Mouse (Mus musculus) Patski (cell line): ENCODE results near the gene Crym. TPM values are rescaled to one million over a fixed set of nuclear protein-coding genes. Genes with fewer than 3 reads are reported as not detected.

Experiments
- ATAC-seq: fragments of 100-300 bp; one replicate; pipeline ENCODE4 v1.8.0; 2021
- CTCF ChIA-PET: fragments of 350-600 bp; sonication (Branson Sonifier 250); formaldehyde crosslinking; loops from one replicate; lab custom pipeline; 2022; ENCODE audit warnings: inconsistent platforms; lab: Charles Lee
- POLR2A ChIA-PET: fragments of 350-600 bp; sonication (Branson Sonifier 250); formaldehyde crosslinking; loops from one replicate; lab custom pipeline; 2022; ENCODE audit warnings: antibody characterized with exemption, inconsistent platforms; lab: Charles Lee
- DNase-seq: peaks from one replicate; pipeline ENCODE4 v3.0.0-alpha.2; 2011; ENCODE audit warnings: low read depth, low spot score
- H3K27me3 ChIP-seq: fragments of 371-371 bp; one replicate; pipeline ENCODE4 v1.5.1; 2021
- CTCF ChIP-seq: fragments of 100-300 bp; IDR thresholded peaks from one replicate; pipeline ENCODE4 v1.5.1; 2021
- in situ Hi-C: fragments of 300-500 bp; cut with MboI; formaldehyde crosslinking; loops from 3 replicates; pipeline ENCODE4 v1.11.1; 2018; ENCODE audit warnings: low pct_unique_long_range_greater_than_20kb, mixed read lengths
- polyA plus RNA-seq: library from polyadenylated mRNA; unstranded; gene quantifications from one replicate; pipeline ENCODE4 v1.2.3, GENCODE M21; 2021

The Crym gene
- polyA plus RNA-seq, 1 experiment from 2014 or later = not detected

DNA sequence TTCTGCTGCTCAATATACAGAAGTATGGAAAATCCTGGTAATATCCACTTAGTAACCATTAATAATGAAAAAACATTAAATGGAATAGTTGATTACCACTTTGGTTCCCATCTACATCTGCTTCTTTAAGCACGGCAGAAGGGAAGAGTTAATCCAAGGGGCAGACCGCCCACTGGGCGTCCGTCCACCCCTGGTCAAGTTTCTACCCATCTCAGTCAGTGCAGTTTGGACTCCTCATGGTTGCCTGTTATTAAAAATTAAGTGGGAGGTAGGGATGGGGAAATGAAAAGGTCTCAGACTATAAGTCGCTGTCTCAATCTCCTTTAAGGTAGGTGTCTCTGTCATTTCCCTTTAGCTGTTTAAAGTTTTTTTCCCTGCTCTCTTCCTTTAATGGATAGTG lies 13.0 kb downstream of the Crym start:
- DNase-seq = no peak
- POLR2A ChIA-PET = no interaction called here
- TF ChIP-seq CTCF = no peak
- no peaks in the 10 kb centered on the region for H3K27me3 ChIP-seq
- in situ Hi-C loops = no loop called here
- CTCF ChIA-PET = no interaction called here
- no peak for ATAC-seq

DNA sequence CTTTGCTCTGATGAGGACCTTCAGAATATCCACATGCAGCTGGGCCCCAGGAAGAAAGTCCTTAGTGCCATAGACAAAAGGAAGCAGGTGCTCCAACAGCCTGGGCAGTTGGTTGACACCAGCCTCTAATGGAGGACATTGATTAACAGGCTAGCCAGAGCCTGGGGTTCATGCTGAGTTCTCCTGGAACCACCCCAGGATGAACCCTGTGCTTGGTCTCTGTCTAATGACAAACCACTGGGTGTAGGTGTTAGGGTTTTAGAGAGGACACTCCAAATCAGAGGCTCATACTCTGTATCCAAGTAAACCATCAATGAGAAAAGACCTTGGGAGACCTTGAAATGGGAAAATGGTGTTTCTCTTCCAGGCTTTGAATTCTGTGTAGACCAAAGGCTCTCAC lies 19.0 kb downstream of the Crym start:
- ChIA-PET POLR2A (no interaction called here), CTCF (no interaction called here)
- no peak for DNase-seq
- in situ Hi-C loops = no loop called here
- ATAC-seq = no peak
- H3K27me3 ChIP-seq = no peaks in the 10 kb centered on the region
- no peak for TF ChIP-seq CTCF

DNA sequence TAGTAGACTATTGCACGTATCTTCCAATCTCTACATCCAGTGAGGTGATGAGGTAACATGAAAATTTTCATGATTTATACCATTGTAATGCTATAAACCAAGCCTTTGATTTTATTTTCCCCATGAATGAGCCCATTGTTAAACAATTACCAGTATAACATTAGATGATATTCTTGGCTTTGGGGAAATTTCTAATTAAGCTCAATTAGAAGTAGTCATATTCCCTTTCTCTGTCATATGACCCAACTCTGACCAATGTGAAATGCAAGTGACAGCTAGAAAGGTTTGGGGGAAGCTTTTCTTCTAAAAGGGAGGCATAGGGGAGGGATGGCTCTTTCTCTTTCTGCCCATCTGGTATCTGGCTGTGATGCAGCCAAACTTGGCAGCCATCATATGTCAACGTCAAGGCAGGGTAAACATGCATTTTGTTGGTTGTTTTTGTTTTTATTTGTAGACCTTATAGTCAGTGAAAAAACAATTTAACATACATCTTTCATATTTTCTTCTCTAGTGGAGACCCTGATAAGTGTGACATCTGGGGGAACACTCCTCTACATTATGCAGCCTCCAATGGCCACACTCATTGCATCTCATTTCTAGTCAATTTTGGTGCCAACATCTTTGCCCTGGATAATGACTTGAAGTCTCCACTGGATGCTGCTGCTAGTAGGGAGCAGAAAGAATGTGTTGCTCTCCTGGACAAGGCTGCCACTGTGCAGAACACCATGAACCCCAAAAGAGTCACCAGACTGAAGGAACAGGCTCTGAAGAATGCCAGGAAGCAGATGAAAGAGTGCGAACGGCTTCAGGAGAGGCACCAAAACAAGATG lies 20.3 kb downstream of the Crym start:
- ATAC-seq (no peak), DNase-seq (no peak)
- POLR2A ChIA-PET = no interaction called here
- H3K27me3 ChIP-seq = no peaks in the 10 kb centered on the region
- no peak for TF ChIP-seq CTCF
- CTCF ChIA-PET = no interaction called here
- in situ Hi-C loops = no loop called here

DNA sequence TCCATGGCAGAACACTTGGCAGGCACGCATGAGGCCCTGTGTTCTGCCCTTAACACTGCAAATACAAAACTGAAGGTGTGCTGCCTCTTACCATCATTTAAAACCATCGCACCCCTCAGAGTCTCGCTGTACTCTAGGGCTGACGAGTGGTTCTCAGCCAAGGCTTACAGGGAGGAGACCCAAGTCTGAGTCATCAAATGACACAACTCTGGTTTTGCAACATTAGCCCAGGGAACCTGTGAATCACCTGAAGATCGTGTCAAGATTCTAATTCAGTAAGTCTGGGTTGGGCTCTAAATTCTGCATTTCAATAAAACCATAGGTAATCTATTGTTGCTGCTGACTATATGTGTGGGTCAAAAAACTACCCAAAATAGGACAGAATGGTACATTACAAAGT lies 21.4 kb downstream of the Crym start:
- DNase-seq (no peak), ATAC-seq (no peak)
- H3K27me3 ChIP-seq = no peaks in the 10 kb centered on the region
- ChIA-PET CTCF (no interaction called here), POLR2A (no interaction called here)
- in situ Hi-C loops = no loop called here
- TF ChIP-seq CTCF = no peak

DNA sequence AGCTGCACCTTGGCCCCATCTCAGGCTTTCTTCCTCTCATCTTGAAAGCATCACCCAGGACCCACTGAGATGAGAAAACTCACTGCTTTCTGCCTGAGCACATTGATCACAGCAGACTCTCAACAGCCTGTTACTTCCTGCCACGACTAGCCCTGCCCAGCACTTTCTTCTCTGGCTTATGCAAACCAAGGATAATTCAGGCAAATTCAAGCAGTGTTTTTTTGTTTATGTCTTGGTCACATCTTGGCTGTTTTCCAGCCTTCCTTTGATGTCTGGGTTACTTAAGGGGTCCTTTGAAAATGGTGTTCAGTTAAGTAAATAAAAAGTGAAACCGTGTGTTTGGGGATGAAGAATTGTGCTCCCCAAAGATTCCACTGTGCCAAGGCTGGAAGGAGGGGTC lies 23.0 kb downstream of the Crym start:
- DNase-seq = no peak
- ATAC-seq = no peak
- TF ChIP-seq CTCF = no peak
- ChIA-PET POLR2A (no interaction called here), CTCF (no interaction called here)
- no peaks in the 10 kb centered on the region for H3K27me3 ChIP-seq
- in situ Hi-C loops = no loop called here

DNA sequence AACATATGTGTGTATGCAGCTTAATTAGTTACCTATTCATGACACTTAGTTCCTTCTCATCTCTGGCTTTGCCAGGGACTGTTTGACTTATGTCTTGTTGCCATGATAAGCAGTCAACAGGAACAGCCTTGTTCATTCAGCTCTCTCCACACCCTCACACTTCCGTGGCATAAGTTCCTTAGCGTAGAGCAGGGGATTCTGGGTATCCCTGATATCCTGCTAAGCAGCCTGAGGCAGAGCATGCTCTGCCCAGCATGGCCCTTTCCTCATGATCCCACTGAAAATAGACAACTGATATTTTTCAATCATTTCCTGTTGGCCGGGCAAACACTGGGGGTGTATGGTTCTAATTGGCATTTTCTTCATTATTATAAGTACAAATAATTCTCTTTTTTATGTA lies 24.3 kb downstream of the Crym start:
- no peak for DNase-seq
- in situ Hi-C loops = no loop called here
- POLR2A ChIA-PET = no interaction called here
- CTCF ChIA-PET = no interaction called here
- H3K27me3 ChIP-seq = no peaks in the 10 kb centered on the region
- ATAC-seq = no peak
- no peak for TF ChIP-seq CTCF

DNA sequence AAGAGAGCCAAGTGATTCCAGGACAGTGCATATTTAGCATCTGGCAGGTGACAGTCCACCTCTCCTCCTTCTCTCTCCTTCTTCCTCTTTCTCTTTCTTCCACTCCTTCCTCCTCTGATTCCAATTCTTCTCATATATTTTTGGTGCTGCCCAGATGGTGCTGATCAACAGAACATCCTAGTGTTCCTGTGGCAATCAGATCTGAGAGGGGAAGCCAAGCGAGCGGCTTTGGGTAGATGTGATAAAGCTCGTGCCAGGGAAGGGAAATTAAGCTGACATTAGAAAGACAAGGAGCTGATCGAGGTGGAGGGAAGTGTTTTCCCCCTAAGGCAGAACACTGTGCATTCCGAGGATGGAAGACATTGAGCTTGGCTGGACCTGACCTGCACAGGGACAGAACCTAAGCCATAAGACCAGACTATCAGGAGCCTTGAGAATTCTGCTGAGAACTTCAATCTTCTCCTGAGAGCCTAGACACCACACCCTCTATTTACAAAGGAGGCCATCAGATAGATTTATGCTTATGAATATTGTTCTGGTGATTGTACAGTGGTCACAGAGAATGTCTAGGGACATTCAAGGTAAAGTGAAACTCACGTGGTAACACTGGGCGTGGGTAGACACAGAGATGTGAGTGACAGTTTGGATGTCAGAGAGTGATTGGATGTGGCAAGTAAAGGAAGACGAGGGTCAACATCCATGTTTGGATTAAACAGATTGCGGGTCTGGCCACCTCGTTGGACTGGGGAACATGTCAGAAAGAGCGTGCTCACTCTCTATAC lies 27.0 kb downstream of the Crym start:
- ATAC-seq (no peak), DNase-seq (no peak)
- H3K27me3 ChIP-seq = no peaks in the 10 kb centered on the region
- ChIA-PET CTCF (interaction anchor here (0.6 kb wide), 1 partner anchor 51 kb away, joined by 3 read pairs; no protein-coding TSS in a partner anchor), POLR2A (interaction anchor here (0.6 kb wide), 1 partner anchor 120 kb away, joined by 3 read pairs; no protein-coding TSS in a partner anchor)
- in situ Hi-C loops = no loop called here
- no peak for TF ChIP-seq CTCF

DNA sequence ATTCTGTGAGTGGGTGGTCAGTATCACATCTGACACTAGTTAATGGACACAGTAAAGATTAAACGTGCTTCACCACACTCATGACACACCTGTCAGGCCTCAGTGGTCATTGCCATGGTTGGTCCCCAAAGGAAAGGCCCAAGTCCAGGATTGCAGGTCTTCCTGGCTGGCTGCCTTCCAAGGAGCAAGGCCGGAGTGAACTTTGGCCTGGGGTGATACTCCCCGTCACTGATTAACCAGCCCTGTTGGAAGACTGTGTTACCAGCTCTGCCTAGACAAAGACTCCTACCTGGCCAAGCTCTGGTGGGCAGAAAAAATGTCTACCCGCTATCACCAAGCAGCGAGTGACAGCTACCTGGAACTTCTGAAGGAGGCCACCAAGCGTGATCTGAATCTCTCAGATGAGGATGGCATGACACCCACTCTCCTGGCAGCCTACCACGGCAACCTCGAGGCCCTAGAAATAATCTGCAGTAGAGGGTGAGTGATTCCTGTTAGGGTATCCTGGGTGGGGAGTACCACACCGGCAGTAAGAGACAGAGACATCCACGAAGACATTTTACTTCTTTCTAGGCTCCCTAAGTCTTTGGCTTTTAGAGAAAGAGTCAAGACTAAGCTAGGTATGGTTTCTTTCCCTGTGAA lies 28.2 kb downstream of the Crym start, which contains the start of gene Anks4b:
TSS of gene Anks4b (plus strand) at position 256 of the 642 bp plus-strand sequence.
- no peak for TF ChIP-seq CTCF
- no peak for DNase-seq
- CTCF ChIA-PET = no interaction called here
- POLR2A ChIA-PET = no interaction called here
- H3K27me3 ChIP-seq = no peaks in the 10 kb centered on the region
- no peak for ATAC-seq
- in situ Hi-C loops = no loop called here

DNA sequence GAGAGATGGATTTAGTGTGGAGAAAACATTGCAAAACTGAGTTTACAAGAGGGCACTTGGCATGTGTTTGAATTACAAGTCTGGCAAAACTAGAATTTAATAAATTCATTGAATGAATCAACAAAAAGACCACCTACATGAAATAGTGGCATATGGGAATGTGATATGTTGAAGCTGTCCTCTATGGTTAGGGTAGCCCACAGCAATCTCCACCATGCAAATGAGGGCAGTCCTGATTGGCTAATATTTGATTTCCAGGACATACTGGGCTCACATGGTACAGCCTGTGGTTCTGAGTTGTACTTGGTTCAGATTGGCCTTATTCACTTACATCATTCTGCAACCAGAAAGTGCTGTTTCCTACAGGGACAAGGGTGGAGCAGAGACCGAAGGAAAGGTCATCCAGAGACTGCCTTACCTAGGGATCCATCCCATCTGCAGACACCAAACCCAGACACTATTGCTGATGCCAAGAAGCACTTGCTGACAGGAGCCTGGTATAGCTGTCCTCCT lies 29.7 kb downstream of the Crym start:
- ATAC-seq (no peak), DNase-seq (no peak)
- CTCF ChIA-PET = no interaction called here
- no peaks in the 10 kb centered on the region for H3K27me3 ChIP-seq
- POLR2A ChIA-PET = no interaction called here
- in situ Hi-C loops = no loop called here
- TF ChIP-seq CTCF = no peak

DNA sequence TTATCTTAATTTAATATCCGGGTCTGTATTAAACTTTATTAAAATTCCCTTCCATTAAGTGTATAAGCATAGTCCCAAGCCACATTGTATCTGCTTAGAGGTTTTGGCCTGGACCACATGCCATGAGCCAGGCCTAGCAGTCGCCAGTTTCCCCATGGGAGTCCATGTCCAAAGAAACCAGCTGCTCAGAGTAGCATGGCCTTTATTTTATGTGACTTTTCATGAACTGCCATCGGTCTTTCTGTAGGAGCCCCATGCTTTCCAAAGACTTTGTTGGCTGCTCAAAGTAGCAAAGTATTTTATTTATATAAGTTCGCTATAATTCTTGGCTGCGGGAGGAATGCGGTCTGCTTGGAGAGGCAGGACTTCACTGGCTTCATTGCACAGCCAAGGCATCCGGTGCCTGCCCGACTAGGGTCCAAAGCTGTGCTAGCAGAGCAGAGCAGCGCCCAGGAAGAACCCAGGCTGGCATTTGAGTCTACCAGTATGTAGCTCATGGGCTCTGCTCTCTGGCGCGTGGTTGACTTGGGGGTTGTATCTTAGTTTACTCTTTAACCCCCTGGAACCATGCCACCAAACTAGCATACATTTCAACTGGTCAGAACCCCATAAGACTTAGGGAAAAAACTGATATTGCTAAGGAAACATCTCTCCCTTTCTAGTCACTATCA lies 38.2 kb downstream of the Crym start:
- in situ Hi-C loops = no loop called here
- ATAC-seq (no peak), DNase-seq (no peak)
- ChIA-PET CTCF (no interaction called here), POLR2A (no interaction called here)
- no peaks in the 10 kb centered on the region for H3K27me3 ChIP-seq
- TF ChIP-seq CTCF = no peak
